Mouse (Mus musculus) brain, embryonic 14.5 days (tissue): ENCODE measurements around the gene Prb1. TPM values are rescaled to one million over a fixed set of nuclear protein-coding genes. Genes with fewer than 3 reads are reported as not detected.
"Not testable (repeated sequence)": the region's sequence is repeated elsewhere in the genome, so short reads cannot be mapped to it uniquely, and the experiment has no call there.

Source experiments
- DNase-seq: peaks from one replicate; pipeline ENCODE4 v3.0.0-alpha.2; 2011; ENCODE audit warnings: low read depth
- polyA plus RNA-seq: library from polyadenylated mRNA; depleted of rRNA; stranded (reverse); fragments of >200 nt; gene quantifications from 2 replicates; pipeline ENCODE4 v1.2.3, GENCODE M21; 2012; rRNA removed

The Prb1 gene
- not detected in 2 replicates for polyA plus RNA-seq

GRCm38 (mm10) chr6:132210421-132210820 is at the start of gene Prb1:
Gene Prb1, minus strand, starts transcription at chr6:132210521.
- not testable (repeated sequence) for DNase-seq

Other genes starting within 250 kb of the Prb1 start
- not detected in 2 replicates for gene Prpmp5, start 104.2 kb upstream of the Prb1 start, polyA plus RNA-seq
- not detected in 2 replicates for gene Gm8882, start 153.6 kb upstream of the Prb1 start, polyA plus RNA-seq